Comparison of ENCODE assay signal across 25 mouse cellular contexts in genomic region chr7:25172669-25173068, GRCm38 (mm10). TPM values are rescaled to one million over a fixed set of nuclear protein-coding genes. Genes with fewer than 3 reads are reported as not detected.
DNase-seq lines count a peak whose midpoint lies in the region; ATAC-seq lines count a peak whose summit lies in the region.
"Had no signal": no experiment of that assay in that cellular context is flagged by ENCODE, and none has a peak within 500 bp of the region (broad histone marks: within the 10 kb centered on the region; RNA-seq: fewer than 3 reads in every experiment).

No protein-coding gene starts in this region.

- 0 out of 2 replicates have a peak overlapping the region, but pooled peaks have one; percentile 40 for H3K27ac ChIP-seq in forebrain, embryonic 10.5 days
- H3K27ac ChIP-seq in forebrain, embryonic 16.5 days (ENCODE audit: low read length), result no peak overlapping the region
- H3K27ac ChIP-seq in embryonic facial prominence, embryonic 10.5 days (replicated peaks), result no peak overlapping the region; the same call in 1 of the 2 replicates
- H3K27ac ChIP-seq in hindbrain, embryonic 15.5 days (replicated peaks), result no peak overlapping the region
- peak overlapping the region; percentile 31 for H3K27ac ChIP-seq in midbrain, embryonic 16.5 days (ENCODE audit: low read length)
- H3K27ac ChIP-seq: heart, adult 2 months; kidney, embryonic 15.5 days; limb, embryonic 13.5 days; liver, embryonic 13.5 days; lung, embryonic 15.5 days had no signal

- no peaks in the 10 kb centered on the region for H3K36me3 ChIP-seq in forebrain, embryonic 10.5 days (replicated peaks)
- no peaks in the 10 kb centered on the region for H3K36me3 ChIP-seq in forebrain, embryonic 16.5 days (ENCODE audit: control insufficient read depth, insufficient read depth)
- H3K36me3 ChIP-seq in embryonic facial prominence, embryonic 10.5 days (replicated peaks), result no peaks in the 10 kb centered on the region
- no peaks in the 10 kb centered on the region for H3K36me3 ChIP-seq in hindbrain, embryonic 15.5 days
- H3K36me3 ChIP-seq in midbrain, embryonic 16.5 days (ENCODE audit: control insufficient read depth, insufficient read depth, low read length), result no peaks in the 10 kb centered on the region
- H3K36me3 ChIP-seq: G1E; kidney, embryonic 15.5 days; limb, embryonic 13.5 days; liver, embryonic 13.5 days; lung, embryonic 15.5 days had no signal

- H3K9me3 ChIP-seq in forebrain, embryonic 10.5 days, result no peaks in the 10 kb centered on the region
- no peaks in the 10 kb centered on the region for H3K9me3 ChIP-seq in forebrain, embryonic 16.5 days (ENCODE audit: control insufficient read depth, low read length)
- no peaks in the 10 kb centered on the region for H3K9me3 ChIP-seq in embryonic facial prominence, embryonic 10.5 days
- H3K9me3 ChIP-seq in hindbrain, embryonic 15.5 days, result no peaks in the 10 kb centered on the region
- H3K9me3 ChIP-seq in midbrain, embryonic 16.5 days (replicated peaks; ENCODE audit: control insufficient read depth, low read length, poor library complexity, severe bottlenecking), result no peaks in the 10 kb centered on the region
- H3K9me3 ChIP-seq: G1E; kidney, embryonic 15.5 days; limb, embryonic 13.5 days; liver, embryonic 13.5 days; lung, embryonic 15.5 days had no signal

- H3K9ac ChIP-seq in forebrain, embryonic 16.5 days (replicated peaks; ENCODE audit: low read depth, low read length), result no peak overlapping the region
- no peak overlapping the region for H3K9ac ChIP-seq in hindbrain, embryonic 15.5 days
- H3K9ac ChIP-seq in midbrain, embryonic 16.5 days (ENCODE audit: low read depth, low read length), result peak overlapping the region; percentile 37; the same call in 1 of the 2 replicates
- H3K9ac ChIP-seq: kidney, embryonic 15.5 days; limb, embryonic 13.5 days; liver, embryonic 13.5 days; lung, embryonic 15.5 days had no signal

- H3K4me2 ChIP-seq in forebrain, embryonic 16.5 days (ENCODE audit: low read length), result no peak overlapping the region
- H3K4me2 ChIP-seq in hindbrain, embryonic 15.5 days, result peak overlapping the region; percentile 13; the same call in 1 of the 2 replicates
- peak overlapping the region; percentile 33 for H3K4me2 ChIP-seq in midbrain, embryonic 16.5 days (ENCODE audit: low read length)
- H3K4me2 ChIP-seq: kidney, embryonic 15.5 days; limb, embryonic 13.5 days; liver, embryonic 13.5 days; lung, embryonic 15.5 days had no signal

- no peak overlapping the region for H3K4me3 ChIP-seq in forebrain, embryonic 10.5 days
- H3K4me3 ChIP-seq in forebrain, embryonic 16.5 days (replicated peaks; ENCODE audit: low read length), result no peak overlapping the region
- H3K4me3 ChIP-seq in embryonic facial prominence, embryonic 10.5 days, result no peak overlapping the region
- H3K4me3 ChIP-seq in hindbrain, embryonic 15.5 days, result no peak overlapping the region
- H3K4me3 ChIP-seq in midbrain, embryonic 16.5 days (ENCODE audit: low read depth, low read length), result no peak overlapping the region
- H3K4me3 ChIP-seq: heart, adult 2 months; kidney, embryonic 15.5 days; limb, embryonic 13.5 days; liver, embryonic 13.5 days; lung, embryonic 15.5 days had no signal

- WGBS in forebrain, embryonic 10.5 days, result 60% methylated on average over 5 of the region's 5 CpGs
- 61% methylated on average over 5 of the region's 5 CpGs for WGBS in forebrain, embryonic 16.5 days
- 27% methylated on average over 5 of the region's 5 CpGs for WGBS in embryonic facial prominence, embryonic 10.5 days
- 7% methylated on average over 5 of the region's 5 CpGs for WGBS in hindbrain, embryonic 15.5 days
- 8% methylated on average over 5 of the region's 5 CpGs for WGBS in midbrain, embryonic 16.5 days

- H3K27me3 ChIP-seq in forebrain, embryonic 10.5 days (ENCODE audit: poor library complexity, severe bottlenecking), result peaks cover 53% of the 10 kb centered on the region
- no peaks in the 10 kb centered on the region for H3K27me3 ChIP-seq in forebrain, embryonic 16.5 days (replicated peaks; ENCODE audit: control insufficient read depth, insufficient read depth, low read length)
- peaks cover 61% of the 10 kb centered on the region for H3K27me3 ChIP-seq in embryonic facial prominence, embryonic 10.5 days (replicated peaks; ENCODE audit: low read depth, poor library complexity, severe bottlenecking)
- no peaks in the 10 kb centered on the region for H3K27me3 ChIP-seq in hindbrain, embryonic 15.5 days
- no peaks in the 10 kb centered on the region for H3K27me3 ChIP-seq in midbrain, embryonic 16.5 days (ENCODE audit: control insufficient read depth, insufficient read depth, low read depth, low read length)

- peaks cover 42% of the 10 kb centered on the region for H3K4me1 ChIP-seq in forebrain, embryonic 10.5 days
- H3K4me1 ChIP-seq in forebrain, embryonic 16.5 days (replicated peaks; ENCODE audit: control insufficient read depth, insufficient read depth, low read length), result peaks cover 23% of the 10 kb centered on the region
- H3K4me1 ChIP-seq in embryonic facial prominence, embryonic 10.5 days, result peaks cover 36% of the 10 kb centered on the region
- H3K4me1 ChIP-seq in hindbrain, embryonic 15.5 days (replicated peaks), result peaks cover 68% of the 10 kb centered on the region
- H3K4me1 ChIP-seq in midbrain, embryonic 16.5 days (ENCODE audit: control insufficient read depth, insufficient read depth, low read length), result peaks cover 33% of the 10 kb centered on the region
- H3K4me1 ChIP-seq: kidney, embryonic 15.5 days; limb, embryonic 13.5 days; liver, embryonic 13.5 days; lung, embryonic 15.5 days had no signal

- no peak for ATAC-seq in forebrain, embryonic 16.5 days
- ATAC-seq in hindbrain, embryonic 15.5 days (ENCODE audit: low FRiP score, low read depth), result no peak
- no peak for ATAC-seq in midbrain, embryonic 16.5 days
- ATAC-seq: activated CD4-positive, CD25-positive, alpha-beta regulatory T cell, adult 4 months; forebrain, embryonic 14.5 days; intestine, postnatal 0 days had no signal

- no peak for DNase-seq in forebrain, embryonic 10.5 days (ENCODE audit: extremely low spot score, low spot score)
- DNase-seq in embryonic facial prominence, embryonic 10.5 days (ENCODE audit: low spot score), result peak; percentile 38
- no peak for DNase-seq in layer of hippocampus, postnatal 25 days (ENCODE audit: extremely low spot score in 1 of 2, low spot score in 1 of 2)
- no peak for DNase-seq in urinary bladder, adult 18-20 months (ENCODE audit: low spot score in 2 of 2)
- no peak for DNase-seq in adrenal gland, postnatal 25 days
- DNase-seq: adrenal gland, postnatal 10 days; cerebellum, adult 11 months; cerebellum, postnatal 14 days; gastrocnemius, postnatal 25 days; heart, adult 2 months; heart, postnatal 36 days; kidney, postnatal 4 days; liver, embryonic 13.5 days; lung, postnatal 4 days; thymus, adult 2 months had no signal

RNA-seq across cellular contexts. Expression of gene Pou2f2, which starts 6.9 kb away (rescaled TPM):
- polyA plus RNA-seq in forebrain, embryonic 10.5 days (2016; fragmentation: Nextera tagmentation; extraction: Ambion mirVana), result 5.5 and 7.0 TPM in 2 replicates
- polyA plus RNA-seq in forebrain, embryonic 16.5 days (2015; fragmentation: Nextera tagmentation; extraction: Ambion mirVana), result 10.6 and 17.0 TPM in 2 replicates
- 4.9 and 6.2 TPM in 2 replicates for polyA plus RNA-seq in embryonic facial prominence, embryonic 10.5 days (2016; fragmentation: Nextera tagmentation; extraction: Ambion mirVana)
- 29.6 and 33.4 TPM in 2 replicates for polyA plus RNA-seq in hindbrain, embryonic 15.5 days (2015; fragmentation: Nextera tagmentation; extraction: Ambion mirVana)
- polyA plus RNA-seq in midbrain, embryonic 16.5 days (2015; fragmentation: Nextera tagmentation; extraction: Ambion mirVana), result 42.9 and 56.4 TPM in 2 replicates
- 10 to 100 TPM in 1 of 2 experiments, 1 to 10 TPM in 1; 7.1 to 11.8 TPM for total RNA-seq in layer of hippocampus, postnatal 25 days (2021)
- 0.67 and 1.0 TPM in 2 replicates for total RNA-seq in adrenal gland, postnatal 25 days (2021)

RNA-seq across cellular contexts. Expression of gene Dedd2, which starts 47.7 kb away (rescaled TPM):
- polyA plus RNA-seq in forebrain, embryonic 10.5 days (2016; fragmentation: Nextera tagmentation; extraction: Ambion mirVana), result 8.8 and 10.7 TPM in 2 replicates
- polyA plus RNA-seq in forebrain, embryonic 16.5 days (2015; fragmentation: Nextera tagmentation; extraction: Ambion mirVana), result 14.7 and 15.0 TPM in 2 replicates
- 11.3 and 12.0 TPM in 2 replicates for polyA plus RNA-seq in embryonic facial prominence, embryonic 10.5 days (2016; fragmentation: Nextera tagmentation; extraction: Ambion mirVana)
- 16.5 and 17.3 TPM in 2 replicates for polyA plus RNA-seq in hindbrain, embryonic 15.5 days (2015; fragmentation: Nextera tagmentation; extraction: Ambion mirVana)
- 14.1 and 14.6 TPM in 2 replicates for polyA plus RNA-seq in midbrain, embryonic 16.5 days (2015; fragmentation: Nextera tagmentation; extraction: Ambion mirVana)
- 10 to 100 TPM; 24.0 to 26.4 TPM for total RNA-seq in layer of hippocampus, postnatal 25 days (2021)
- 17.5 and 18.0 TPM in 2 replicates for total RNA-seq in adrenal gland, postnatal 25 days (2021)

RNA-seq across cellular contexts. Expression of gene Zfp526, which starts 48.6 kb away (rescaled TPM):
- 2.6 and 2.9 TPM in 2 replicates for polyA plus RNA-seq in forebrain, embryonic 10.5 days (2016; fragmentation: Nextera tagmentation; extraction: Ambion mirVana)
- 1.8 and 1.9 TPM in 2 replicates for polyA plus RNA-seq in forebrain, embryonic 16.5 days (2015; fragmentation: Nextera tagmentation; extraction: Ambion mirVana)
- polyA plus RNA-seq in embryonic facial prominence, embryonic 10.5 days (2016; fragmentation: Nextera tagmentation; extraction: Ambion mirVana), result 2.7 and 3.3 TPM in 2 replicates
- 1.6 and 2.1 TPM in 2 replicates for polyA plus RNA-seq in hindbrain, embryonic 15.5 days (2015; fragmentation: Nextera tagmentation; extraction: Ambion mirVana)
- 1.7 TPM in 2 replicates for polyA plus RNA-seq in midbrain, embryonic 16.5 days (2015; fragmentation: Nextera tagmentation; extraction: Ambion mirVana)
- 10 to 100 TPM; 10.5 to 12.4 TPM for total RNA-seq in layer of hippocampus, postnatal 25 days (2021)
- total RNA-seq in adrenal gland, postnatal 25 days (2021), result 14.6 and 16.0 TPM in 2 replicates

Comparison
In these comparisons a context has a peak if more than half of its experiments do, and no peak if none do; other contexts are left out.
1. H3K27ac ChIP-seq: peak in forebrain, embryonic 10.5 days (single experiment) and midbrain, embryonic 16.5 days (single experiment); none in forebrain, embryonic 16.5 days (single experiment), embryonic facial prominence, embryonic 10.5 days (single experiment) and hindbrain, embryonic 15.5 days (single experiment).